Mouse (Mus musculus): ENCODE measurements around the gene Gstp1.

DNA sequence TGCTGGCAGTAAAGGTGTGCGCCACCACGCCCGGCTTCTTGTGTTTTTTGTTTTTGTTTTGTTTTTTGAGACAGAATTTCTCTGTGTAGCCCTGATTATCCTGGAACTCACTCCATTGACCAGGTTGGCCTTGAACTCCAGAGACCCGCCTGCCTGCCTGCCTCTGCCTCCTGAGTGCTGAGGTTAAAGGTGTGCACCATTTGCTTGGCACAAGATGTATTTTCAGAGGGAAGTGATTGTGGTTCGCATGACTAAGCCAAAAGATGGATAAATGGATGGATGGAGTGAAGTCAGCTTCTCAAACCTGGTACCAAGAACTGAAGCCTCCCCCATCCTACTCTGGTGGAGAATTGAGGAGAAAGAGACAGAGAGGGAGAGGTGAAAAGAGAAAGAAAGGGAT lies 16.8 kb upstream of the Gstp1 start:
- TF ChIP-seq USF1 (IDR thresholded peaks at IDR 0.05; ENCODE audit: low read depth), result no peak
- TF ChIP-seq CTCF (IDR thresholded peaks at IDR 0.05; ENCODE audit: control insufficient read depth, insufficient read depth, insufficient read length), result no peak
